Comparison of ENCODE assay signal across 1 mouse cellular context in the genomic region with DNA sequence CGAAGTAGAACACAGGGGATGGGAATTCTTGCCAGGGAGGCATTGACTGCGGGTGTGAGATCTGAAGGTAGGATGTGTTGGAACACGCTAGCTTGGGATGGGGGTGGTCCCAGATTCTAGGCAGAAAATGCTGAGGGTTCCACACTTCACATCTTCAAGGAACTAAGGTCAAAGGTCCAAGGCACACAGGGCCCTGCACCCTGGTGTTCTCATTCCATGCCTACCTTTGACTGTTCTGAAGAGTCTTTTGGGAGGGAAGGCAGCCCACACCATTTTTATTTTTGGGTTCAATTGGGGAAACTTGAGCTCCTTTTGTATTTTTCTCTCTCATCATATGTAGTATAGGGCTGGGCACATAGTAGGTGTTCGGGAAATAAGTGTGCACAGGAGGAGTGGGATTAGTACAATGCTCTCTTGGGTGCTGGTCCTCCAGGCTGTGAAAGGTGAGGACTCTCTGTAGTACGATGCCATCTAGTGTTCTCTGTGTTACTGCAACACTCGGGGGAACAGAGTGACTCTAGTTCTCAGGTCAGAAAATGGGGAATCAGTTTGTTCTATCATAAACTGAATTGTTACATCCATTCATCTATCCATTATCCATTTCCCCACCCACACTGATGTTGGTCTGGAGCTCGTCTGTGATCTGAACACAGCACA.
A peak's percentile ranks its signal among the peaks of the same experiment; 100 is the strongest.
TF ChIP-seq lines count a peak whose summit lies in the region.

No protein-coding gene starts in this region.

TF ChIP-seq in CH12.LX, 34 proteins besides CTCF, POLR2A, EP300 and RAD21 (continued from another document):
- TF ChIP-seq MXI1 (IDR thresholded peaks at IDR 0.05; ENCODE audit: low read depth, low read length) (no peak), NRF1 (IDR thresholded peaks at IDR 0.05; ENCODE audit: low read depth, low read length) (no peak), BHLHE40 (IDR thresholded peaks at IDR 0.05; ENCODE audit: low read depth, low read length) (no peak), ZNF384 (IDR thresholded peaks at IDR 0.05; ENCODE audit: low read depth, low read length) (no peak), SMC3 (IDR thresholded peaks at IDR 0.05; ENCODE audit: low read depth, low read length) (peak; percentile 90), MAZ (IDR thresholded peaks at IDR 0.05; ENCODE audit: low read depth, low read length) (no peak), ZKSCAN1 (IDR thresholded peaks at IDR 0.05; ENCODE audit: borderline replicate concordance, low read depth, low read length) (peak; percentile 94), ELF1 (IDR thresholded peaks at IDR 0.05; ENCODE audit: low read depth, low read length) (no peak), ZC3H11A (IDR thresholded peaks at IDR 0.05; ENCODE audit: low read depth, low read length) (peak; percentile 56), IRF4 (IDR thresholded peaks at IDR 0.05; ENCODE audit: low read depth, low read length) (no peak), NELFE (IDR thresholded peaks at IDR 0.05; ENCODE audit: low read depth, low read length) (peak; percentile 19; the same call in 1 of the 2 replicates), JUND (conservative IDR thresholded peaks at IDR 0.05; ENCODE audit: low read depth, low read length) (0 out of 2 replicates have a peak, but pooled peaks have one; percentile 23)
